Mouse (Mus musculus): ENCODE measurements around the gene Casp2. TPM values are rescaled to one million over a fixed set of nuclear protein-coding genes. Genes with fewer than 3 reads are reported as not detected.
A peak's percentile ranks its signal among the peaks of the same experiment; 100 is the strongest.

Gene Casp2
- polyA plus RNA-seq, 1 experiment from 2014 or later = 13.4 TPM

- no peak for ATAC-seq
- no peak overlapping the region for H3K4me3 ChIP-seq (ENCODE audit: low read depth, low read length)
- H3K36me3 ChIP-seq (ENCODE audit: control insufficient read depth, insufficient read depth) = no peaks in the 10 kb centered on the region
- H3K27me3 ChIP-seq (replicated peaks; ENCODE audit: control insufficient read depth, insufficient read depth, low read length) = no peaks in the 10 kb centered on the region
- 85% methylated on average over 3 of the region's 3 CpGs for WGBS
- H3K9ac ChIP-seq (ENCODE audit: low read depth, low read length) = no peak overlapping the region
- H3K4me2 ChIP-seq (replicated peaks; ENCODE audit: low read depth) = no peak overlapping the region
- no peak for TF ChIP-seq CTCF (IDR thresholded peaks at IDR 0.05; ENCODE audit: low read depth)
- H3K9me3 ChIP-seq (ENCODE audit: control insufficient read depth) = no peaks in the 10 kb centered on the region
- no peaks in the 10 kb centered on the region for H3K4me1 ChIP-seq (replicated peaks; ENCODE audit: control insufficient read depth, insufficient read depth, low read length)
- no peak overlapping the region for H3K27ac ChIP-seq (ENCODE audit: low read depth, low read length)
These were observed 33.6 kb upstream of the Casp2 start for GRCm38 (mm10) chr6:42231191-42231590.

- Histone ChIP-seq H3K4me2 (replicated peaks; ENCODE audit: low read depth) (no peak overlapping the region), H3K9ac (ENCODE audit: low read depth, low read length) (no peak overlapping the region), H3K27ac (ENCODE audit: low read depth, low read length) (no peak overlapping the region), H3K9me3 (ENCODE audit: control insufficient read depth) (no peaks in the 10 kb centered on the region), H3K4me3 (ENCODE audit: low read depth, low read length) (no peak overlapping the region), H3K27me3 (replicated peaks; ENCODE audit: control insufficient read depth, insufficient read depth, low read length) (no peaks in the 10 kb centered on the region), H3K4me1 (replicated peaks; ENCODE audit: control insufficient read depth, insufficient read depth, low read length) (no peaks in the 10 kb centered on the region; the same call in 1 of the 2 replicates), H3K36me3 (ENCODE audit: control insufficient read depth, insufficient read depth) (no peaks in the 10 kb centered on the region)
- no peak for ATAC-seq
- WGBS = 54% methylated on average over 6 of the region's 6 CpGs
- no peak for TF ChIP-seq CTCF (IDR thresholded peaks at IDR 0.05; ENCODE audit: low read depth)
These were observed 27.4 kb upstream of the Casp2 start for GRCm38 (mm10) chr6:42237276-42237805.

DNA sequence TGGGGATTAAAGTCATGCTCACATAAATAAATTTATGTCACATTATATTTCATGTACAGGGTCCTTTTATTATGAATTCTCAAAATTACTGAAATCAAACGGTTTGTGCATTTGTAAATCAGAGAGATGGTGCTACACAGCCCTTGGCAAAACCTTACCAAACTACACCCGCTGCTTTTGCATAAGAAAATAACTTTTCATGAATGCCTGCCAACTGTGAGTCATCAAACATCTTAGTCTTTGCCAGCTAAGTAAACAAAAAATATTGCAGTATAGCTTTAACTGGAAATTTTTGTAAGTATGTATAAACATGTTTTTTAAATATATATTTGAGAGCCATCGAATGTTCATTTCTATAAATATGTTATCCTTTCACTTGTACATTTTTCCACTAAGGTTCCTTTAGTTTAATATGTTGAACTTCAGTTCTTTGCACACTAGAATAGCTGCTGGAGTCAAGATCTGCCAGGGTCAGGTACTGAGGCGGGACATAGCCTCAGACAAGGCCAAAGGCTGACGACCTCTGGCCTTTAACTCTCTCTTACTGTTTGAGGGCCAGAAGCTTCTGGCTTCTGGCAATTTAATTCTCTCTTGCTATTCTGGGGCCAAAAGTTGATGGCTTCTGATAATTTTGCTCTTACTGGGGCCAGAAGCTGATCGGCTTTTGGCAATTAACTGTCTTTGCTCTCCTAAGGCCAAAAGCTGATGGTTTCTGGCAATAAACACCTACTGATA, 23.3 kb upstream of the Casp2 start:
- TF ChIP-seq CTCF (IDR thresholded peaks at IDR 0.05; ENCODE audit: low read depth) = no peak
- no peak overlapping the region for H3K4me2 ChIP-seq (replicated peaks; ENCODE audit: low read depth)
- WGBS = 72% methylated on average over 6 of the region's 6 CpGs
- no peak overlapping the region for H3K4me3 ChIP-seq (ENCODE audit: low read depth, low read length)
- H3K27ac ChIP-seq (ENCODE audit: low read depth, low read length) = no peak overlapping the region
- no peaks in the 10 kb centered on the region for H3K36me3 ChIP-seq (ENCODE audit: control insufficient read depth, insufficient read depth)
- H3K4me1 ChIP-seq (replicated peaks; ENCODE audit: control insufficient read depth, insufficient read depth, low read length) = peaks cover 2% of the 10 kb centered on the region; the same call in 1 of the 2 replicates
- H3K9me3 ChIP-seq (ENCODE audit: control insufficient read depth) = no peaks in the 10 kb centered on the region
- H3K27me3 ChIP-seq (replicated peaks; ENCODE audit: control insufficient read depth, insufficient read depth, low read length) = no peaks in the 10 kb centered on the region
- ATAC-seq = no peak
- no peak overlapping the region for H3K9ac ChIP-seq (ENCODE audit: low read depth, low read length)

DNA sequence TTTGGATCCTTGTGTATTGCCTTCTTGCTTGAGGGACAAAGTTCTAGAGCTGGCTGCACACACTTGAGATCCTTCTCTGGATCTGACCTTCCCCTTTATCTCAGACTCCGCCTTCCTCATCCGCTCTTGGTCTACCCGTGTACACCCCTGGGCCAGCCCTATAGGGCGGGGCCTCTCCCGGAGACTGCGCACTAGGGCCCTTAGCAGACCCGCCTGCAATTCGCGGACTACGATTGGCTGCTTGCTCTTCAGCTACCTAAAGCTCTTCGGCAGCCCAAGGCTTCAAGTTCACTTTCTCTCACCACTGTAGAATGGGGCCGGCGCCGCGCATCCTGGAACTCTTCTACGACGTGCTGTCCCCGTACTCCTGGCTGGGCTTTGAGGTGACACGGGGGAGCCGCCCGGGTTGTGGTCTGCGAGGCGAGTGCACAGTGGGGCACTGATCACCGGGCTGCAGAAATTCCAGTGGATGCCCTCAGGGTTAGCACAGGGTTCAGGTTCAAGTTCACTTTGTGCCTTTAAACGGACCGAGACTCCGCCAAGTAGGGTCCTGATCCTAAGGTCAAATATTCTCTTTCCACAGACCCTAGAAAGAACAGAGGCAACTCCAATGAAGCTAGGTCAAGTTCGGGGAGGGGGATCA, 19.0 kb upstream of the Casp2 start, which contains the start of gene Gstk1:
TSS of gene Gstk1 (plus strand) at position 225 of the 643 bp plus-strand sequence.
- H3K9ac ChIP-seq (ENCODE audit: low read depth, low read length) = peak within 1 kb of the TSS; percentile 49; the same call in 1 of the 2 replicates
- ATAC-seq = peak; percentile 100

DNA sequence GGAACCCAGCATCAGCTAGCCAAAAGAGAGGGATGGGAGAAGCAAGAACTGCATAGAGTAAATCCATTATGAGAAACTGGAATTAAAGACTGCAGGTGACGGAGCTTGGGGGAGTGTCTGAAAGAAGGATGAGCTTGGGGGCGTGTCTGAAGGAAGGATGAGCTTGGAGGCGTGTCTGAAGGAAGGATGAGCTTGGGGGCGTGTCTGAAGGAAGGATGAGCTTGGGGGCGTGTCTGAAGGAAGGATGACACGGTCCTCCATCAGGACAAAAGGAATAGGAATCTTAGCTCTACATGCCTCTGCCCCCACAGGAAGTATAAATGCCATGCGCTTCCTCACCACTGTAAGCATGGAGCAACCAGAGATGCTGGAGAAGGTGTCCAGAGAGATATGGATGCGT, 17.6 kb upstream of the Casp2 start:
- ATAC-seq = no peak
- no peaks in the 10 kb centered on the region for H3K9me3 ChIP-seq (ENCODE audit: control insufficient read depth)
- H3K4me2 ChIP-seq (replicated peaks; ENCODE audit: low read depth) = peak overlapping the region; percentile 30
- H3K27ac ChIP-seq (ENCODE audit: low read depth, low read length) = no peak overlapping the region
- no peak overlapping the region for H3K4me3 ChIP-seq (ENCODE audit: low read depth, low read length)
- 28% methylated on average over 8 of the region's 8 CpGs for WGBS
- no peak for TF ChIP-seq CTCF (IDR thresholded peaks at IDR 0.05; ENCODE audit: low read depth)
- no peaks in the 10 kb centered on the region for H3K36me3 ChIP-seq (ENCODE audit: control insufficient read depth, insufficient read depth)
- H3K9ac ChIP-seq (ENCODE audit: low read depth, low read length) = no peak overlapping the region
- H3K27me3 ChIP-seq (replicated peaks; ENCODE audit: control insufficient read depth, insufficient read depth, low read length) = no peaks in the 10 kb centered on the region
- 0 out of 2 replicates have a peak, but pooled peaks cover 2% of the 10 kb centered on the region for H3K4me1 ChIP-seq (replicated peaks; ENCODE audit: control insufficient read depth, insufficient read depth, low read length)

More for the DNA sequence above, 19.0 kb upstream of the Casp2 start, which contains the start of gene Gstk1:
- Histone ChIP-seq H3K4me3 (ENCODE audit: low read depth, low read length) (peak within 1 kb of the TSS; percentile 43), H3K9me3 (ENCODE audit: control insufficient read depth) (no peaks in the 10 kb centered on the region), H3K4me2 (replicated peaks; ENCODE audit: low read depth) (peak within 1 kb of the TSS; percentile 79), H3K36me3 (ENCODE audit: control insufficient read depth, insufficient read depth) (no peaks in the 10 kb centered on the region), H3K4me1 (replicated peaks; ENCODE audit: control insufficient read depth, insufficient read depth, low read length) (peaks cover 2% of the 10 kb centered on the region; the same call in 1 of the 2 replicates), H3K27ac (ENCODE audit: low read depth, low read length) (no peak within 1 kb of the TSS), H3K27me3 (replicated peaks; ENCODE audit: control insufficient read depth, insufficient read depth, low read length) (no peaks in the 10 kb centered on the region)
- no peak for TF ChIP-seq CTCF (IDR thresholded peaks at IDR 0.05; ENCODE audit: low read depth)
- 3% methylated on average over 28 of the region's 28 CpGs for WGBS

DNA sequence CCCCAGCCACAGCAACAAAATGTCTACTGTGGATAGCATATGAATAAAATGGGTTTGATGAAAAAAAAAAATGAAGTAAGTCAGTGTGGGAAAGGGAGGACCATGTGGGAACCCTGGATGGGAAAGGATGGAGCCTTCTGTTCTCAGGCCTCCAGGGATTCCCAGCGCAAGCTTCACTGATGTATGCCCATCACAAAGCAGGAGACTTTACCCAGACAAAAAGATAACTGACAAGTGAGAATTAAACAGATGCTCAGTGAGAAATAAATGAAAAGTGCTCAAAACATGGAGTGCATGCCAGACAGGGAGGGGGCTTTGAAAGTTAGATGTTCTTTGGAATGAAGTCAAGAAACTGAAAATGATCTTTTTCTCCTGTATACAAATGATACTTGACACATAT, 16.8 kb upstream of the Casp2 start:
- Histone ChIP-seq H3K27ac (ENCODE audit: low read depth, low read length) (no peak overlapping the region), H3K9me3 (ENCODE audit: control insufficient read depth) (no peaks in the 10 kb centered on the region), H3K9ac (ENCODE audit: low read depth, low read length) (no peak overlapping the region), H3K27me3 (replicated peaks; ENCODE audit: control insufficient read depth, insufficient read depth, low read length) (no peaks in the 10 kb centered on the region), H3K4me3 (ENCODE audit: low read depth, low read length) (no peak overlapping the region), H3K36me3 (ENCODE audit: control insufficient read depth, insufficient read depth) (no peaks in the 10 kb centered on the region), H3K4me1 (replicated peaks; ENCODE audit: control insufficient read depth, insufficient read depth, low read length) (0 out of 2 replicates have a peak, but pooled peaks cover 2% of the 10 kb centered on the region), H3K4me2 (replicated peaks; ENCODE audit: low read depth) (no peak overlapping the region)
- ATAC-seq = no peak
- no peak for TF ChIP-seq CTCF (IDR thresholded peaks at IDR 0.05; ENCODE audit: low read depth)
- 92% methylated on average over 1 of the region's 1 CpGs for WGBS
